Mouse (Mus musculus) Patski (cell line): Measurements from ENCODE around the gene Txnrd2. TPM values are rescaled to one million over a fixed set of nuclear protein-coding genes. Genes with fewer than 3 reads are reported as not detected.

Experiments
- ATAC-seq: fragments of 100-300 bp; one replicate; pipeline ENCODE4 v1.8.0; 2021
- CTCF ChIA-PET: fragments of 350-600 bp; sonication (Branson Sonifier 250); formaldehyde crosslinking; loops from one replicate; lab custom pipeline; 2022; ENCODE audit warnings: inconsistent platforms; lab: Charles Lee
- POLR2A ChIA-PET: fragments of 350-600 bp; sonication (Branson Sonifier 250); formaldehyde crosslinking; loops from one replicate; lab custom pipeline; 2022; ENCODE audit warnings: antibody characterized with exemption, inconsistent platforms; lab: Charles Lee
- DNase-seq: peaks from one replicate; pipeline ENCODE4 v3.0.0-alpha.2; 2011; ENCODE audit warnings: low read depth, low spot score
- H3K27me3 ChIP-seq: fragments of 371-371 bp; one replicate; pipeline ENCODE4 v1.5.1; 2021
- CTCF ChIP-seq: fragments of 100-300 bp; IDR thresholded peaks from one replicate; pipeline ENCODE4 v1.5.1; 2021
- in situ Hi-C: fragments of 300-500 bp; cut with MboI; formaldehyde crosslinking; loops from 3 replicates; pipeline ENCODE4 v1.11.1; 2018; ENCODE audit warnings: low pct_unique_long_range_greater_than_20kb, mixed read lengths
- polyA plus RNA-seq: library from polyadenylated mRNA; unstranded; gene quantifications from one replicate; pipeline ENCODE4 v1.2.3, GENCODE M21; 2021

Gene Txnrd2
- polyA plus RNA-seq, 1 experiment from 2014 or later = 25.2 TPM

GRCm38 (mm10) chr16:18384659-18385058 lies 41.5 kb upstream of the Txnrd2 start:
- no peaks in the 10 kb centered on the region for H3K27me3 ChIP-seq
- POLR2A ChIA-PET = interaction anchor here (1.6 kb wide), 1 partner anchor 21 kb away, joined by 3 read pairs; no protein-coding TSS in a partner anchor
- no peak for ATAC-seq
- in situ Hi-C loops = loop anchor here (5.0 kb wide), 1 partner anchor 32 kb away; no protein-coding TSS in a partner anchor
- TF ChIP-seq CTCF = no peak
- no peak for DNase-seq
- CTCF ChIA-PET = interaction anchor here (1.4 kb wide), 1 partner anchor 25 kb away, joined by 3 read pairs; no protein-coding TSS in a partner anchor

- CTCF ChIA-PET = interaction anchor here (1.0 kb wide), 1 partner anchor 58 kb away, joined by 4 read pairs; no protein-coding TSS in a partner anchor
- ATAC-seq (no peak), DNase-seq (no peak)
- POLR2A ChIA-PET = no interaction called here
- TF ChIP-seq CTCF = no peak
- in situ Hi-C loops = loop anchor here (5.0 kb wide), 1 partner anchor 33 kb away; no protein-coding TSS in a partner anchor
- H3K27me3 ChIP-seq = no peaks in the 10 kb centered on the region
These were observed 40.8 kb upstream of the Txnrd2 start for GRCm38 (mm10) chr16:18385411-18385810.

GRCm38 (mm10) chr16:18386451-18386850 lies 39.7 kb upstream of the Txnrd2 start:
- TF ChIP-seq CTCF = no peak
- in situ Hi-C loops = loop anchor here (5.0 kb wide), 1 partner anchor 34 kb away; no protein-coding TSS in a partner anchor
- H3K27me3 ChIP-seq = no peaks in the 10 kb centered on the region
- DNase-seq = no peak
- ChIA-PET POLR2A (no interaction called here), CTCF (interaction anchor here (1.0 to 1.6 kb wide), 4 partner anchors 11 to 57 kb away, joined by 3 to 4 read pairs (median 4); no protein-coding TSS in a partner anchor)
- no peak for ATAC-seq

GRCm38 (mm10) chr16:18386972-18387371 lies 39.2 kb upstream of the Txnrd2 start:
- ATAC-seq (no peak), DNase-seq (no peak)
- ChIA-PET CTCF (interaction anchor here (0.7 to 1.6 kb wide), 4 partner anchors 9 to 42 kb away, joined by 3 to 4 read pairs (median 3); no protein-coding TSS in a partner anchor), POLR2A (no interaction called here)
- in situ Hi-C loops = loop anchor here (5.0 kb wide), 1 partner anchor 35 kb away; no protein-coding TSS in a partner anchor
- TF ChIP-seq CTCF = no peak
- H3K27me3 ChIP-seq = no peaks in the 10 kb centered on the region

GRCm38 (mm10) chr16:18387704-18388582 lies 38.2 kb upstream of the Txnrd2 start:
- H3K27me3 ChIP-seq = no peaks in the 10 kb centered on the region
- POLR2A ChIA-PET = no interaction called here
- CTCF ChIA-PET = interaction anchor here (0.7 to 1.6 kb wide), 3 partner anchors 10 to 43 kb away, joined by 3 to 4 read pairs (median 3); no protein-coding TSS in a partner anchor
- ATAC-seq = no peak
- no peak for TF ChIP-seq CTCF
- in situ Hi-C loops = loop anchor here (5.0 kb wide), 1 partner anchor 36 kb away; no protein-coding TSS in a partner anchor
- DNase-seq = no peak

- no peak for TF ChIP-seq CTCF
- ATAC-seq (no peak), DNase-seq (no peak)
- CTCF ChIA-PET = interaction anchor here (1.1 kb wide), 1 partner anchor 11 kb away, joined by 3 read pairs; no protein-coding TSS in a partner anchor
- in situ Hi-C loops = loop anchor here (5.0 kb wide), 1 partner anchor 37 kb away; no protein-coding TSS in a partner anchor
- POLR2A ChIA-PET = interaction anchor here (0.6 kb wide), 1 partner anchor 109 kb away, joined by 3 read pairs; no protein-coding TSS in a partner anchor
- H3K27me3 ChIP-seq = no peaks in the 10 kb centered on the region
These were observed 37.4 kb upstream of the Txnrd2 start for GRCm38 (mm10) chr16:18388583-18389435.

GRCm38 (mm10) chr16:18390399-18390798 lies 35.8 kb upstream of the Txnrd2 start:
- no peaks in the 10 kb centered on the region for H3K27me3 ChIP-seq
- no peak for TF ChIP-seq CTCF
- DNase-seq = no peak
- in situ Hi-C loops = no loop called here
- POLR2A ChIA-PET = no interaction called here
- CTCF ChIA-PET = interaction anchor here (1.7 kb wide), 1 partner anchor 14 kb away, joined by 3 read pairs; no protein-coding TSS in a partner anchor
- no peak for ATAC-seq

GRCm38 (mm10) chr16:18391127-18391526 lies 35.1 kb upstream of the Txnrd2 start:
- ChIA-PET POLR2A (interaction anchor here (1.5 kb wide), 1 partner anchor 14 kb away, joined by 4 read pairs; no protein-coding TSS in a partner anchor), CTCF (interaction anchor here (1.7 kb wide), 1 partner anchor 15 kb away, joined by 3 read pairs; no protein-coding TSS in a partner anchor)
- DNase-seq = no peak
- no peak for ATAC-seq
- H3K27me3 ChIP-seq = no peaks in the 10 kb centered on the region
- no peak for TF ChIP-seq CTCF
- in situ Hi-C loops = no loop called here

- POLR2A ChIA-PET = interaction anchor here (1.5 kb wide), 1 partner anchor 13 kb away, joined by 4 read pairs; no protein-coding TSS in a partner anchor
- no peak for DNase-seq
These were observed 34.5 kb upstream of the Txnrd2 start for GRCm38 (mm10) chr16:18391728-18392127.

More at GRCm38 (mm10) chr16:18391728-18392127, 34.5 kb upstream of the Txnrd2 start:
- in situ Hi-C loops = no loop called here
- no peak for TF ChIP-seq CTCF
- no peaks in the 10 kb centered on the region for H3K27me3 ChIP-seq
- no peak for ATAC-seq
- CTCF ChIA-PET = interaction anchor here (1.9 kb wide), 1 partner anchor 44 kb away, joined by 5 read pairs; the partner anchor contains the start of genes Arvcf and Tango2
